Mouse (Mus musculus) embryonic facial prominence, embryonic 14.5 days (tissue): ENCODE data around the gene Ttc30a2. TPM values are rescaled to one million over a fixed set of nuclear protein-coding genes. Genes with fewer than 3 reads are reported as not detected.

ENCODE experiments used
- ATAC-seq: fragments of 200-750 bp; cut with Nextera tagmentation; 2 replicates; pipeline ENCODE4 v1.8.0; 2017; ENCODE audit warnings: low read depth, moderate number of reproducible peaks, moderate TSS enrichment
- DNase-seq: peaks from one replicate; pipeline ENCODE4 v3.0.0-alpha.2; 2015; ENCODE audit warnings: low spot score
- H3K27ac ChIP-seq: fragments of 300-500 bp; sonication (generic); replicated peaks from 2 replicates; pipeline ENCODE4 v1.5.1; 2014; ENCODE audit warnings: low read depth, mild to moderate bottlenecking, low read length, moderate library complexity
- H3K27me3 ChIP-seq: fragments of 300-500 bp; sonication (generic); replicated peaks from 2 replicates; pipeline ENCODE4 v1.6.1; 2014; ENCODE audit warnings: low read length; ENCODE audit not compliant: control insufficient read depth, insufficient read depth
- H3K36me3 ChIP-seq: fragments of 300-500 bp; sonication (generic); 2 replicates; pipeline ENCODE4 v1.6.1; 2014; ENCODE audit warnings: low read length, mixed read lengths; ENCODE audit not compliant: control insufficient read depth, insufficient read depth
- H3K4me1 ChIP-seq: fragments of 300-500 bp; sonication (generic); 2 replicates; pipeline ENCODE4 v1.6.1; 2014; ENCODE audit warnings: antibody characterized with exemption, low read length; ENCODE audit not compliant: control insufficient read depth, insufficient read depth
- H3K4me2 ChIP-seq: fragments of 300-500 bp; sonication (generic); 2 replicates; pipeline ENCODE4 v1.6.1; 2014; ENCODE audit warnings: low read depth, mild to moderate bottlenecking, low read length, moderate library complexity, mixed read lengths
- H3K4me3 ChIP-seq: fragments of 300-500 bp; sonication (generic); 2 replicates; pipeline ENCODE4 v1.5.1; 2014; ENCODE audit warnings: low read depth, mild to moderate bottlenecking, low read length
- H3K9ac ChIP-seq: fragments of 300-500 bp; sonication (generic); 2 replicates; pipeline ENCODE4 v1.6.1; 2014; ENCODE audit warnings: low read depth, mild to moderate bottlenecking, low read length, moderate library complexity, mixed read lengths
- H3K9me3 ChIP-seq: fragments of 300-500 bp; sonication (generic); 2 replicates; pipeline ENCODE4 v1.6.1; 2016; ENCODE audit warnings: low read length; ENCODE audit not compliant: control insufficient read depth
- WGBS: fragments of 180-500 bp; shearing (Covaris S2); extraction: QIAGEN DNeasy Blood & Tissue Kit; methylation state at CpG from one replicate; pipeline ENCODE4 v1.1.7; 2014; 5-methylcytosine and 5-hydroxymethylcytosine counted together
- polyA plus RNA-seq: library from polyadenylated mRNA; unstranded; fragments of >200 nt; fragmentation: Nextera tagmentation; extraction: Ambion mirVana; gene quantifications from 2 replicates; pipeline ENCODE4 v1.2.1, GENCODE M21; 2014

Ttc30a2 gene
- polyA plus RNA-seq, 1 experiment from 2014 or later, result 0.43 TPM

GRCm38 (mm10) chr2:75929141-75929540 is 48.8 kb downstream of the Ttc30a2 start:
- Histone ChIP-seq H3K4me3 (no peak overlapping the region), H3K36me3 (peaks cover 19% of the 10 kb centered on the region), H3K9me3 (no peaks in the 10 kb centered on the region), H3K27ac (no peak overlapping the region), H3K27me3 (no peaks in the 10 kb centered on the region), H3K9ac (no peak overlapping the region), H3K4me2 (no peak overlapping the region), H3K4me1 (no peaks in the 10 kb centered on the region)
- ATAC-seq (no peak), DNase-seq (no peak)
- 85% methylated on average over 2 of the region's 2 CpGs for WGBS

- Histone ChIP-seq H3K4me2 (no peak overlapping the region), H3K4me3 (no peak overlapping the region), H3K36me3 (peaks cover 20% of the 10 kb centered on the region), H3K27ac (no peak overlapping the region), H3K9me3 (no peaks in the 10 kb centered on the region), H3K27me3 (no peaks in the 10 kb centered on the region), H3K9ac (no peak overlapping the region), H3K4me1 (no peaks in the 10 kb centered on the region)
- ATAC-seq (no peak), DNase-seq (no peak)
- 94% methylated on average over 3 of the region's 3 CpGs for WGBS
Observed at GRCm38 (mm10) chr2:75928011-75928410, 50.0 kb downstream of the Ttc30a2 start.

- Histone ChIP-seq H3K9ac (no peak overlapping the region), H3K27me3 (no peaks in the 10 kb centered on the region), H3K4me1 (no peaks in the 10 kb centered on the region), H3K4me3 (no peak overlapping the region), H3K27ac (no peak overlapping the region), H3K36me3 (peaks cover 22% of the 10 kb centered on the region), H3K9me3 (no peaks in the 10 kb centered on the region), H3K4me2 (no peak overlapping the region)
- DNase-seq (no peak), ATAC-seq (no peak)
- WGBS, result 78% methylated on average over 5 of the region's 5 CpGs
Observed at GRCm38 (mm10) chr2:75926061-75926460, 51.9 kb downstream of the Ttc30a2 start.

Other genes with a start within 250 kb of the Ttc30a2 start
- gene Agps, start 146.0 kb downstream of the Ttc30a2 start, polyA plus RNA-seq, result 32.5 and 37.2 TPM in 2 replicates
- gene Ttc30b, start 39.6 kb downstream of the Ttc30a2 start, polyA plus RNA-seq, result 14.8 and 15.0 TPM in 2 replicates
- gene Ttc30a1, start 3.8 kb upstream of the Ttc30a2 start, polyA plus RNA-seq, result 7.4 and 7.8 TPM in 2 replicates